Mouse (Mus musculus) thymus, adult 18-20 months (tissue): Measurements from ENCODE around the gene Alk.

Experiments used
- DNase-seq, 2 experiments: peaks; one replicate each; pipeline ENCODE4 v3.0.0; 2022; ENCODE audit warnings: mixed read lengths in 2 of 2

Alk gene

GRCm38 (mm10) chr17:72395956-72396355 is 208.5 kb downstream of the Alk start:
- DNase-seq: no peak

- DNase-seq: no peak
These were observed 235.4 kb downstream of the Alk start for GRCm38 (mm10) chr17:72368991-72369390.

- DNase-seq: no peak
These were observed 241.5 kb downstream of the Alk start for GRCm38 (mm10) chr17:72362811-72363496.

GRCm38 (mm10) chr17:72361961-72362360 is 242.5 kb downstream of the Alk start:
- DNase-seq: no peak

- DNase-seq: no peak
These were observed 247.6 kb downstream of the Alk start for GRCm38 (mm10) chr17:72356759-72357302.

- DNase-seq: no peak
These were observed 265.0 kb downstream of the Alk start for GRCm38 (mm10) chr17:72339437-72339836.

GRCm38 (mm10) chr17:72332909-72333308 is 271.5 kb downstream of the Alk start:
- no peak for DNase-seq

- DNase-seq: no peak
These were observed 278.5 kb downstream of the Alk start for GRCm38 (mm10) chr17:72325941-72326340.

- DNase-seq: no peak
These were observed 284.9 kb downstream of the Alk start for GRCm38 (mm10) chr17:72319576-72319975.

GRCm38 (mm10) chr17:72299651-72300050 is 304.8 kb downstream of the Alk start:
- no peak for DNase-seq

- no peak for DNase-seq
These were observed 308.1 kb downstream of the Alk start for GRCm38 (mm10) chr17:72296349-72296748.

- no peak for DNase-seq
These were observed 311.2 kb downstream of the Alk start for GRCm38 (mm10) chr17:72293267-72293580.

- DNase-seq: no peak
These were observed 311.8 kb downstream of the Alk start for GRCm38 (mm10) chr17:72292444-72293266.

- DNase-seq: no peak
These were observed 318.5 kb downstream of the Alk start for GRCm38 (mm10) chr17:72285961-72286360.

- DNase-seq: no peak
These were observed 326.1 kb downstream of the Alk start for GRCm38 (mm10) chr17:72278296-72278695.

- no peak for DNase-seq
These were observed 327.6 kb downstream of the Alk start for GRCm38 (mm10) chr17:72276778-72277177.

- no peak for DNase-seq
These were observed 329.0 kb downstream of the Alk start for GRCm38 (mm10) chr17:72275391-72275904.

GRCm38 (mm10) chr17:72274205-72274604 is 330.2 kb downstream of the Alk start:
- no peak for DNase-seq

GRCm38 (mm10) chr17:72271640-72272039 is 332.8 kb downstream of the Alk start:
- no peak for DNase-seq

GRCm38 (mm10) chr17:72268529-72268928 is 335.9 kb downstream of the Alk start:
- DNase-seq: no peak

- DNase-seq: no peak
These were observed 339.0 kb downstream of the Alk start for GRCm38 (mm10) chr17:72265171-72266022.

GRCm38 (mm10) chr17:72253411-72253810 is 351.0 kb downstream of the Alk start:
- DNase-seq: no peak

- DNase-seq: no peak
These were observed 352.9 kb downstream of the Alk start for GRCm38 (mm10) chr17:72251554-72251953.
